Mouse (Mus musculus) myocyte (in vitro differentiated cells): Measurements from ENCODE around the gene Nufip1. TPM values are rescaled to one million over a fixed set of nuclear protein-coding genes. Genes with fewer than 3 reads are reported as not detected.
A peak's percentile ranks its signal among the peaks of the same experiment; 100 is the strongest.

Source experiments
- H3K27me3 ChIP-seq: one replicate; pipeline ENCODE4 v1.6.1; 2011; ENCODE audit not compliant: control insufficient read depth, insufficient read depth, insufficient read length
- H3K36me3 ChIP-seq: one replicate; pipeline ENCODE4 v1.6.1; 2011; ENCODE audit not compliant: control insufficient read depth, insufficient read depth
- H3K4me2 ChIP-seq: one replicate; pipeline ENCODE4 v1.6.1; 2011; ENCODE audit warnings: low read depth, control low read depth
- H3K4me3 ChIP-seq: one replicate; pipeline ENCODE4 v1.5.1; 2011; ENCODE audit warnings: mild to moderate bottlenecking, control low read depth, moderate library complexity
- H3K79me2 ChIP-seq: one replicate; pipeline ENCODE4 v1.6.1; 2011; ENCODE audit not compliant: control insufficient read depth, insufficient read depth
- H3ac ChIP-seq: one replicate; pipeline ENCODE4 v1.6.1; 2011; ENCODE audit not compliant: control insufficient read depth, insufficient read length
- CEBPB ChIP-seq: IDR thresholded peaks from 2 replicates; pipeline ENCODE4 v1.6.1; 2011; ENCODE audit warnings: mild to moderate bottlenecking, moderate library complexity; ENCODE audit not compliant: poor library complexity, insufficient read depth, severe bottlenecking
- E2F4 ChIP-seq: IDR thresholded peaks from one replicate; pipeline ENCODE4 v1.6.1; 2011; ENCODE audit warnings: mild to moderate bottlenecking, control low read depth, moderate library complexity; ENCODE audit not compliant: insufficient read depth
- MAX ChIP-seq: IDR thresholded peaks from one replicate; pipeline ENCODE4 v1.6.1; 2011; ENCODE audit warnings: low read depth, mild to moderate bottlenecking, control low read depth
- MYOD1 ChIP-seq, 3 experiments: IDR thresholded peaks; one replicate each; pipeline ENCODE4 v1.6.1; 2011; ENCODE audit warnings: control low read depth in 2 of 3, low read depth in 2 of 3, mild to moderate bottlenecking in 2 of 3, moderate library complexity in 1 of 3; ENCODE audit not compliant: insufficient read length in 2 of 3, control insufficient read depth in 1 of 3
- MYOG ChIP-seq, 3 experiments: IDR thresholded peaks; one replicate each; pipeline ENCODE4 v1.6.1; 2011; ENCODE audit warnings: control low read depth in 2 of 3, low read depth in 2 of 3, mild to moderate bottlenecking in 2 of 3; ENCODE audit not compliant: insufficient read length in 2 of 3, control insufficient read depth in 1 of 3, insufficient read depth in 1 of 3
- POLR2A ChIP-seq: IDR thresholded peaks from one replicate; pipeline ENCODE4 v1.6.1; 2011; ENCODE audit warnings: low read depth, mild to moderate bottlenecking, control low read depth, moderate library complexity; ENCODE audit not compliant: insufficient read length
- POLR2AphosphoS2 ChIP-seq: IDR thresholded peaks from one replicate; pipeline ENCODE4 v1.6.1; 2011; ENCODE audit warnings: low read depth, control low read depth; ENCODE audit not compliant: insufficient read length
- REST ChIP-seq: IDR thresholded peaks from one replicate; pipeline ENCODE4 v1.6.1; 2011; ENCODE audit warnings: mild to moderate bottlenecking, control low read depth, moderate library complexity; ENCODE audit not compliant: insufficient read depth, insufficient read length
- SRF ChIP-seq: IDR thresholded peaks from one replicate; pipeline ENCODE4 v1.6.1; 2011; ENCODE audit warnings: low read depth; ENCODE audit not compliant: control insufficient read depth, insufficient read length
- TCF12 ChIP-seq: IDR thresholded peaks from one replicate; pipeline ENCODE4 v1.6.1; 2011; ENCODE audit warnings: mild to moderate bottlenecking, control low read depth; ENCODE audit not compliant: poor library complexity, insufficient read depth, severe bottlenecking
- TCF3 ChIP-seq: IDR thresholded peaks from one replicate; pipeline ENCODE4 v1.6.1; 2011; ENCODE audit warnings: low read depth, control low read depth; ENCODE audit not compliant: insufficient read length
- USF1 ChIP-seq: IDR thresholded peaks from one replicate; pipeline ENCODE4 v1.6.1; 2011; ENCODE audit warnings: low read depth, mild to moderate bottlenecking, control low read depth, moderate library complexity
- polyA plus RNA-seq: library from polyadenylated mRNA; unstranded; fragments of >200 nt; fragmentation: generic; extraction: Trizol; gene quantifications from one replicate; pipeline ENCODE4 v1.2.1, GENCODE M21; 2012; ENCODE audit warnings: missing spikeins

Gene Nufip1
- polyA plus RNA-seq: 6.1 TPM

- Histone ChIP-seq H3K36me3 (peaks cover 16% of the 10 kb centered on the region), H3K4me2 (peak within 1 kb of the TSS; percentile 95), H3ac (peak within 1 kb of the TSS; percentile 22), H3K79me2 (peaks cover 47% of the 10 kb centered on the region), H3K27me3 (no peaks in the 10 kb centered on the region), H3K4me3 (peak within 1 kb of the TSS; percentile 85)
- TF ChIP-seq POLR2AphosphoS2 (peak; percentile 58), TCF12 (no peak), CEBPB (no peak), POLR2A (peak; percentile 72), MYOG (IDR thresholded peaks at IDR 0.05; ENCODE audit: control insufficient read depth in 1 of 3, insufficient read depth in 1 of 3, insufficient read length in 2 of 3, low read depth in 2 of 3) (peak in 1 of 3 experiments; percentile 17), USF1 (peak; percentile 69), SRF (peak; percentile 85), E2F4 (no peak)
Measured at GRCm38 (mm10) chr14:76110396-76111221, at the start of gene Nufip1, which contains the start of gene Gpalpp1. Nufip1 (plus strand) TSS chr14:76110891. Gpalpp1 (minus strand) TSS chr14:76110760.

GRCm38 (mm10) chr14:76067237-76067636 lies 43.5 kb upstream of the Nufip1 start:
- H3K4me2 ChIP-seq: no peak overlapping the region
- TF ChIP-seq REST (no peak), MYOG (IDR thresholded peaks at IDR 0.05; ENCODE audit: control insufficient read depth in 1 of 3, insufficient read depth in 1 of 3, insufficient read length in 2 of 3, low read depth in 2 of 3) (no peak), E2F4 (no peak), TCF12 (no peak), POLR2A (no peak), TCF3 (no peak)
- no peaks in the 10 kb centered on the region for H3K79me2 ChIP-seq
- H3K27me3 ChIP-seq: no peaks in the 10 kb centered on the region
- no peak overlapping the region for H3ac ChIP-seq
- no peak overlapping the region for H3K4me3 ChIP-seq
- no peaks in the 10 kb centered on the region for H3K36me3 ChIP-seq

GRCm38 (mm10) chr14:76068296-76068695 lies 42.4 kb upstream of the Nufip1 start:
- H3K4me3 ChIP-seq: no peak overlapping the region
- H3K36me3 ChIP-seq: no peaks in the 10 kb centered on the region
- no peak overlapping the region for H3K4me2 ChIP-seq
- TF ChIP-seq USF1: no peak
- H3K79me2 ChIP-seq: no peaks in the 10 kb centered on the region
- H3K27me3 ChIP-seq: no peaks in the 10 kb centered on the region
- no peak overlapping the region for H3ac ChIP-seq

DNA sequence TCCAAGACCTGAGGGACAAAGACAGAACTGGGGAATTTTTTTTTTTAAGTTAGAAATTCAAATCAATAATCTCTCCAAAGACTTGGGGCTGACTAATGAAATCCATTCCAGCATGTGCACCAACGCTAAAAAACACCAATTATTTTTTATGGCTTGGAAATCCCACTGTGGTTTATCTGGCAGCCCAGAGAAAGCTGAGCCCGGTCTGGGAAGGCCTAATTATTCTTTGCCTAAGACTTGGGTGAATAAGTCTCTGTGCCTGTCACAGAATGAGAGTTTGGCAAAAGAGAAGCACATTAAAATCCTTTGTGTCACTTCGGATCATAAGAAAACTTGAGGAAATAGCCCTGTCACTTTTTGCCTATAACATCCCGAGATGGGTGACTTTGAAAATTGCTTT lies 41.4 kb upstream of the Nufip1 start:
- TF ChIP-seq USF1 (no peak), TCF12 (no peak), MYOG (IDR thresholded peaks at IDR 0.05; ENCODE audit: control insufficient read depth in 1 of 3, insufficient read depth in 1 of 3, insufficient read length in 2 of 3, low read depth in 2 of 3) (no peak), SRF (no peak), CEBPB (no peak), REST (no peak)
- no peak overlapping the region for H3K4me3 ChIP-seq
- H3K27me3 ChIP-seq: no peaks in the 10 kb centered on the region
- no peak overlapping the region for H3ac ChIP-seq
- H3K79me2 ChIP-seq: no peaks in the 10 kb centered on the region
- no peak overlapping the region for H3K4me2 ChIP-seq
- H3K36me3 ChIP-seq: no peaks in the 10 kb centered on the region

GRCm38 (mm10) chr14:76072626-76073025 lies 38.1 kb upstream of the Nufip1 start:
- Histone ChIP-seq H3K27me3 (no peaks in the 10 kb centered on the region), H3K36me3 (no peaks in the 10 kb centered on the region), H3ac (no peak overlapping the region), H3K4me2 (no peak overlapping the region), H3K4me3 (no peak overlapping the region), H3K79me2 (no peaks in the 10 kb centered on the region)
- no peak for TF ChIP-seq REST
- TF ChIP-seq POLR2AphosphoS2: no peak
- TF ChIP-seq TCF3: no peak
- no peak for TF ChIP-seq E2F4
- TF ChIP-seq POLR2A: no peak
- TF ChIP-seq SRF: no peak
- no peak for TF ChIP-seq TCF12
- no peak for TF ChIP-seq MYOD1 (IDR thresholded peaks at IDR 0.05; ENCODE audit: control insufficient read depth in 1 of 3, insufficient read length in 2 of 3, low read depth in 2 of 3)
- TF ChIP-seq MAX: no peak
- no peak for TF ChIP-seq USF1
- no peak for TF ChIP-seq MYOG (IDR thresholded peaks at IDR 0.05; ENCODE audit: control insufficient read depth in 1 of 3, insufficient read depth in 1 of 3, insufficient read length in 2 of 3, low read depth in 2 of 3)
- no peak for TF ChIP-seq CEBPB
